23 mouse cellular contexts compared by ENCODE assay signal in genomic region chr2:51070902-51071301, GRCm38 (mm10).
DNase-seq lines count a peak whose midpoint lies in the region; ATAC-seq and TF ChIP-seq lines count a peak whose summit lies in the region.
"Had no signal": no experiment of that assay in that cellular context is flagged by ENCODE, and none has a peak within 500 bp of the region (broad histone marks: within the 10 kb centered on the region; RNA-seq: fewer than 3 reads in every experiment).

No protein-coding gene starts in this region.

- H3K4me3 ChIP-seq in forebrain, embryonic 14.5 days (ENCODE audit: low read depth, low read length) = no peak overlapping the region
- no peak overlapping the region for H3K4me3 ChIP-seq in forebrain, embryonic 15.5 days
- no peak overlapping the region for H3K4me3 ChIP-seq in hindbrain, embryonic 13.5 days
- H3K4me3 ChIP-seq in hindbrain, embryonic 11.5 days (ENCODE audit: low read depth, low read length) = no peak overlapping the region
- no peak overlapping the region for H3K4me3 ChIP-seq in midbrain, embryonic 12.5 days
- H3K4me3 ChIP-seq in midbrain, postnatal 0 days (ENCODE audit: low read depth, low read length) = no peak overlapping the region
- no peak overlapping the region for H3K4me3 ChIP-seq in midbrain, embryonic 15.5 days
- H3K4me3 ChIP-seq: embryonic facial prominence, embryonic 15.5 days; erythroblast, embryonic 14.5 days; gastrocnemius, adult 2 months; heart, embryonic 12.5 days; hindbrain, embryonic 15.5 days; intestine, embryonic 15.5 days had no signal

- H3K27me3 ChIP-seq in forebrain, embryonic 14.5 days (replicated peaks; ENCODE audit: control insufficient read depth, insufficient read depth, low read length) = no peaks in the 10 kb centered on the region
- H3K27me3 ChIP-seq in forebrain, embryonic 15.5 days = no peaks in the 10 kb centered on the region
- H3K27me3 ChIP-seq in hindbrain, embryonic 13.5 days = no peaks in the 10 kb centered on the region
- H3K27me3 ChIP-seq in hindbrain, embryonic 11.5 days (ENCODE audit: control insufficient read depth, insufficient read depth, low read length) = no peaks in the 10 kb centered on the region
- H3K27me3 ChIP-seq in midbrain, embryonic 12.5 days = no peaks in the 10 kb centered on the region
- H3K27me3 ChIP-seq in midbrain, postnatal 0 days (ENCODE audit: insufficient read depth, low read length) = no peaks in the 10 kb centered on the region
- no peaks in the 10 kb centered on the region for H3K27me3 ChIP-seq in midbrain, embryonic 15.5 days (replicated peaks)
- H3K27me3 ChIP-seq: CH12.LX; embryonic facial prominence, embryonic 15.5 days; heart, embryonic 12.5 days; hindbrain, embryonic 15.5 days; intestine, embryonic 15.5 days; Patski had no signal

- 0 out of 2 replicates have a peak, but pooled peaks cover 6% of the 10 kb centered on the region for H3K4me1 ChIP-seq in forebrain, embryonic 14.5 days (ENCODE audit: control insufficient read depth, insufficient read depth, low read length)
- H3K4me1 ChIP-seq in forebrain, embryonic 15.5 days = peaks cover 9% of the 10 kb centered on the region
- peaks cover 9% of the 10 kb centered on the region for H3K4me1 ChIP-seq in hindbrain, embryonic 13.5 days (replicated peaks)
- peaks cover 2% of the 10 kb centered on the region; the same call in 1 of the 2 replicates for H3K4me1 ChIP-seq in hindbrain, embryonic 11.5 days (replicated peaks; ENCODE audit: control insufficient read depth, insufficient read depth, low read length)
- peaks cover 11% of the 10 kb centered on the region for H3K4me1 ChIP-seq in midbrain, embryonic 12.5 days
- peaks cover 5% of the 10 kb centered on the region; the same call in 1 of the 2 replicates for H3K4me1 ChIP-seq in midbrain, postnatal 0 days (ENCODE audit: insufficient read depth, low read length)
- H3K4me1 ChIP-seq in midbrain, embryonic 15.5 days = peaks cover 8% of the 10 kb centered on the region
- H3K4me1 ChIP-seq: embryonic facial prominence, embryonic 15.5 days had no signal

- 47% methylated on average over 2 of the region's 2 CpGs for WGBS in forebrain, embryonic 14.5 days
- WGBS in forebrain, embryonic 15.5 days = 35% methylated on average over 2 of the region's 2 CpGs
- 54% methylated on average over 2 of the region's 2 CpGs for WGBS in hindbrain, embryonic 13.5 days
- 74% methylated on average over 2 of the region's 2 CpGs for WGBS in hindbrain, embryonic 11.5 days
- 55% methylated on average over 2 of the region's 2 CpGs for WGBS in midbrain, embryonic 12.5 days
- 53% methylated on average over 2 of the region's 2 CpGs for WGBS in midbrain, postnatal 0 days
- 57% methylated on average over 2 of the region's 2 CpGs for WGBS in midbrain, embryonic 15.5 days

- no peak overlapping the region for H3K9ac ChIP-seq in forebrain, embryonic 14.5 days (ENCODE audit: low read length)
- no peak overlapping the region for H3K9ac ChIP-seq in forebrain, embryonic 15.5 days (replicated peaks)
- H3K9ac ChIP-seq in hindbrain, embryonic 13.5 days = no peak overlapping the region
- no peak overlapping the region for H3K9ac ChIP-seq in hindbrain, embryonic 11.5 days (ENCODE audit: low read depth, low read length)
- no peak overlapping the region for H3K9ac ChIP-seq in midbrain, embryonic 12.5 days (replicated peaks)
- H3K9ac ChIP-seq in midbrain, postnatal 0 days (replicated peaks; ENCODE audit: low read length, poor library complexity, severe bottlenecking) = no peak overlapping the region
- H3K9ac ChIP-seq in midbrain, embryonic 15.5 days = no peak overlapping the region
- H3K9ac ChIP-seq: embryonic facial prominence, embryonic 15.5 days; heart, embryonic 12.5 days; hindbrain, embryonic 15.5 days; intestine, embryonic 15.5 days had no signal

- H3K9me3 ChIP-seq in forebrain, embryonic 14.5 days (replicated peaks; ENCODE audit: control insufficient read depth, low read length) = no peaks in the 10 kb centered on the region
- H3K9me3 ChIP-seq in forebrain, embryonic 15.5 days = no peaks in the 10 kb centered on the region
- H3K9me3 ChIP-seq in hindbrain, embryonic 13.5 days = no peaks in the 10 kb centered on the region
- no peaks in the 10 kb centered on the region for H3K9me3 ChIP-seq in hindbrain, embryonic 11.5 days (ENCODE audit: control insufficient read depth, low read length)
- H3K9me3 ChIP-seq in midbrain, embryonic 12.5 days = no peaks in the 10 kb centered on the region
- no peaks in the 10 kb centered on the region for H3K9me3 ChIP-seq in midbrain, postnatal 0 days (ENCODE audit: low read length)
- H3K9me3 ChIP-seq in midbrain, embryonic 15.5 days = no peaks in the 10 kb centered on the region
- H3K9me3 ChIP-seq: embryonic facial prominence, embryonic 15.5 days; hindbrain, embryonic 15.5 days; intestine, embryonic 15.5 days had no signal

- ATAC-seq in forebrain, embryonic 14.5 days = no peak
- no peak for ATAC-seq in forebrain, embryonic 15.5 days (replicated peaks)
- no peak for ATAC-seq in hindbrain, embryonic 13.5 days (ENCODE audit: low FRiP score)
- ATAC-seq in hindbrain, embryonic 11.5 days (ENCODE audit: low FRiP score) = no peak
- ATAC-seq in midbrain, embryonic 12.5 days (ENCODE audit: low FRiP score, low read depth) = no peak
- no peak for ATAC-seq in midbrain, postnatal 0 days (ENCODE audit: low FRiP score)
- ATAC-seq in midbrain, embryonic 15.5 days (replicated peaks) = no peak
- ATAC-seq: activated CD4-positive, CD25-positive, alpha-beta regulatory T cell, adult 4 months; intestine, embryonic 15.5 days; Patski had no signal

- H3K27ac ChIP-seq in forebrain, embryonic 14.5 days (ENCODE audit: low read depth, low read length) = no peak overlapping the region
- no peak overlapping the region; the same call in 1 of the 2 replicates for H3K27ac ChIP-seq in forebrain, embryonic 15.5 days (replicated peaks)
- peak overlapping the region; percentile 4; the same call in 1 of the 2 replicates for H3K27ac ChIP-seq in hindbrain, embryonic 13.5 days
- no peak overlapping the region for H3K27ac ChIP-seq in hindbrain, embryonic 11.5 days (ENCODE audit: low read depth, low read length)
- H3K27ac ChIP-seq in midbrain, embryonic 12.5 days (replicated peaks) = peak overlapping the region; percentile 25; the same call in 1 of the 2 replicates
- H3K27ac ChIP-seq in midbrain, postnatal 0 days (ENCODE audit: low read depth, low read length) = no peak overlapping the region; the same call in 1 of the 2 replicates
- H3K27ac ChIP-seq in midbrain, embryonic 15.5 days = 0 out of 2 replicates have a peak overlapping the region, but pooled peaks have one; percentile 38
- H3K27ac ChIP-seq: embryonic facial prominence, embryonic 15.5 days; gastrocnemius, adult 2 months; hindbrain, embryonic 15.5 days; intestine, embryonic 15.5 days had no signal

- H3K36me3 ChIP-seq in forebrain, embryonic 14.5 days (ENCODE audit: control insufficient read depth, insufficient read depth, low read length) = no peaks in the 10 kb centered on the region
- no peaks in the 10 kb centered on the region for H3K36me3 ChIP-seq in forebrain, embryonic 15.5 days
- no peaks in the 10 kb centered on the region for H3K36me3 ChIP-seq in hindbrain, embryonic 13.5 days
- no peaks in the 10 kb centered on the region for H3K36me3 ChIP-seq in hindbrain, embryonic 11.5 days (ENCODE audit: control insufficient read depth, insufficient read depth, low read length)
- no peaks in the 10 kb centered on the region for H3K36me3 ChIP-seq in midbrain, embryonic 12.5 days
- H3K36me3 ChIP-seq in midbrain, postnatal 0 days (ENCODE audit: insufficient read depth, low read length) = no peaks in the 10 kb centered on the region
- H3K36me3 ChIP-seq in midbrain, embryonic 15.5 days (replicated peaks) = no peaks in the 10 kb centered on the region
- H3K36me3 ChIP-seq: embryonic facial prominence, embryonic 15.5 days; heart, embryonic 12.5 days; hindbrain, embryonic 15.5 days; intestine, embryonic 15.5 days had no signal

- peak; percentile 38 for DNase-seq in forebrain, embryonic 14.5 days (ENCODE audit: low spot score)
- DNase-seq in hindbrain, embryonic 11.5 days (ENCODE audit: low spot score) = no peak
- no peak for DNase-seq in midbrain, postnatal 0 days (ENCODE audit: low spot score)
- no peak for DNase-seq in left cerebral cortex, adult 18-20 months (ENCODE audit: low spot score in 2 of 2)
- DNase-seq: adrenal gland, postnatal 14 days; cerebellum, adult 8-10 months; cerebellum, postnatal 14 days; embryo, embryonic 11 days; gastrocnemius, adult 2 months; gastrocnemius, postnatal 25 days; kidney, adult 2 months had no signal

- no peak for TF ChIP-seq CTCF in midbrain, postnatal 0 days (IDR thresholded peaks at IDR 0.05)

- no peak overlapping the region for H3K4me2 ChIP-seq in forebrain, embryonic 14.5 days (ENCODE audit: low read length)
- no peak overlapping the region for H3K4me2 ChIP-seq in forebrain, embryonic 15.5 days (replicated peaks)
- no peak overlapping the region for H3K4me2 ChIP-seq in hindbrain, embryonic 13.5 days
- no peak overlapping the region for H3K4me2 ChIP-seq in hindbrain, embryonic 11.5 days (replicated peaks; ENCODE audit: low read depth, low read length)
- no peak overlapping the region for H3K4me2 ChIP-seq in midbrain, embryonic 12.5 days (replicated peaks)
- no peak overlapping the region for H3K4me2 ChIP-seq in midbrain, postnatal 0 days (ENCODE audit: low read depth, low read length, poor library complexity, severe bottlenecking)
- no peak overlapping the region for H3K4me2 ChIP-seq in midbrain, embryonic 15.5 days
- H3K4me2 ChIP-seq: embryonic facial prominence, embryonic 15.5 days; heart, embryonic 12.5 days; hindbrain, embryonic 15.5 days; intestine, embryonic 15.5 days had no signal

Comparison
In these comparisons a context has a peak if more than half of its experiments do, and no peak if none do; other contexts are left out.
1. H3K27ac ChIP-seq: peak in hindbrain, embryonic 13.5 days (single experiment), midbrain, embryonic 12.5 days (single experiment) and midbrain, embryonic 15.5 days (single experiment); none in forebrain, embryonic 14.5 days (single experiment), forebrain, embryonic 15.5 days (single experiment), hindbrain, embryonic 11.5 days (single experiment) and midbrain, postnatal 0 days (single experiment).